Mouse (Mus musculus): ENCODE data around the gene Mamdc4. TPM values are rescaled to one million over a fixed set of nuclear protein-coding genes. Genes with fewer than 3 reads are reported as not detected.

Gene Mamdc4
- polyA plus RNA-seq, 1 experiment from 2014 or later = 5.0 TPM

- Histone ChIP-seq H3K27ac (ENCODE audit: low read depth, low read length) (no peak overlapping the region), H3K4me1 (replicated peaks; ENCODE audit: control insufficient read depth, insufficient read depth, low read length) (peaks cover 18% of the 10 kb centered on the region), H3K27me3 (ENCODE audit: control insufficient read depth, insufficient read depth, low read length) (peaks cover 58% of the 10 kb centered on the region), H3K36me3 (ENCODE audit: control insufficient read depth, insufficient read depth, low read length) (peaks cover 2% of the 10 kb centered on the region; the same call in 1 of the 2 replicates), H3K4me3 (ENCODE audit: low read depth, low read length) (no peak overlapping the region), H3K9ac (ENCODE audit: low read length) (no peak overlapping the region), H3K4me2 (ENCODE audit: low read depth, low read length, severe bottlenecking) (no peak overlapping the region), H3K9me3 (ENCODE audit: control insufficient read depth, low read length) (no peaks in the 10 kb centered on the region)
- WGBS = 53% methylated on average over 6 of the region's 6 CpGs
- DNase-seq (ENCODE audit: low spot score) (no peak), ATAC-seq (replicated peaks; ENCODE audit: low FRiP score) (no peak)
These were observed 6.0 kb upstream of the Mamdc4 start for GRCm38 (mm10) chr2:25580621-25581101.

- H3K4me1 ChIP-seq (replicated peaks; ENCODE audit: control insufficient read depth, insufficient read depth, low read length) = peaks cover 22% of the 10 kb centered on the region
- ATAC-seq (replicated peaks; ENCODE audit: low FRiP score) = no peak
- 5% methylated on average over 27 of the region's 27 CpGs for WGBS
- no peak overlapping the region for H3K9ac ChIP-seq (ENCODE audit: low read length)
- no peak overlapping the region for H3K4me3 ChIP-seq (ENCODE audit: low read depth, low read length)
- H3K9me3 ChIP-seq (ENCODE audit: control insufficient read depth, low read length) = no peaks in the 10 kb centered on the region
- H3K27ac ChIP-seq (ENCODE audit: low read depth, low read length) = no peak overlapping the region
- H3K4me2 ChIP-seq (ENCODE audit: low read depth, low read length, severe bottlenecking) = 0 out of 2 replicates have a peak overlapping the region, but pooled peaks have one; percentile 15
- no peak for DNase-seq (ENCODE audit: low spot score)
- H3K36me3 ChIP-seq (ENCODE audit: control insufficient read depth, insufficient read depth, low read length) = peaks cover 2% of the 10 kb centered on the region; the same call in 1 of the 2 replicates
- H3K27me3 ChIP-seq (ENCODE audit: control insufficient read depth, insufficient read depth, low read length) = peaks cover 58% of the 10 kb centered on the region
These were observed 5.3 kb upstream of the Mamdc4 start for GRCm38 (mm10) chr2:25579737-25580460.

GRCm38 (mm10) chr2:25578796-25579736, 4.4 kb upstream of the Mamdc4 start:
- H3K4me3 ChIP-seq (ENCODE audit: low read depth, low read length) = no peak overlapping the region
- peaks cover 2% of the 10 kb centered on the region; the same call in 1 of the 2 replicates for H3K36me3 ChIP-seq (ENCODE audit: control insufficient read depth, insufficient read depth, low read length)
- no peak overlapping the region for H3K27ac ChIP-seq (ENCODE audit: low read depth, low read length)
- H3K27me3 ChIP-seq (ENCODE audit: control insufficient read depth, insufficient read depth, low read length) = peaks cover 58% of the 10 kb centered on the region
- H3K4me1 ChIP-seq (replicated peaks; ENCODE audit: control insufficient read depth, insufficient read depth, low read length) = peaks cover 23% of the 10 kb centered on the region
- 0 out of 2 replicates have a peak overlapping the region, but pooled peaks have one; percentile 15 for H3K4me2 ChIP-seq (ENCODE audit: low read depth, low read length, severe bottlenecking)
- DNase-seq (ENCODE audit: low spot score) (peak; percentile 64), ATAC-seq (replicated peaks; ENCODE audit: low FRiP score) (no peak)
- WGBS = 6% methylated on average over 76 of the region's 77 CpGs
- no peaks in the 10 kb centered on the region for H3K9me3 ChIP-seq (ENCODE audit: control insufficient read depth, low read length)
- no peak overlapping the region for H3K9ac ChIP-seq (ENCODE audit: low read length)

GRCm38 (mm10) chr2:25577951-25578795, 3.5 kb upstream of the Mamdc4 start:
- no peaks in the 10 kb centered on the region for H3K9me3 ChIP-seq (ENCODE audit: control insufficient read depth, low read length)
- peak overlapping the region; percentile 19 for H3K4me3 ChIP-seq (ENCODE audit: low read depth, low read length)
- ATAC-seq (replicated peaks; ENCODE audit: low FRiP score) (no peak), DNase-seq (ENCODE audit: low spot score) (peak; percentile 75)
- no peak overlapping the region for H3K27ac ChIP-seq (ENCODE audit: low read depth, low read length)
- H3K36me3 ChIP-seq (ENCODE audit: control insufficient read depth, insufficient read depth, low read length) = no peaks in the 10 kb centered on the region
- H3K4me2 ChIP-seq (ENCODE audit: low read depth, low read length, severe bottlenecking) = peak overlapping the region; percentile 31
- 4% methylated on average over 75 of the region's 75 CpGs for WGBS
- H3K27me3 ChIP-seq (ENCODE audit: control insufficient read depth, insufficient read depth, low read length) = peaks cover 58% of the 10 kb centered on the region
- peak overlapping the region; percentile 23; the same call in 1 of the 2 replicates for H3K9ac ChIP-seq (ENCODE audit: low read length)
- H3K4me1 ChIP-seq (replicated peaks; ENCODE audit: control insufficient read depth, insufficient read depth, low read length) = peaks cover 28% of the 10 kb centered on the region

GRCm38 (mm10) chr2:25576965-25577891, 2.6 kb upstream of the Mamdc4 start:
- DNase-seq (ENCODE audit: low spot score) (peak; percentile 58), ATAC-seq (replicated peaks; ENCODE audit: low FRiP score) (no peak)
- 14% methylated on average over 92 of the region's 92 CpGs for WGBS
- no peaks in the 10 kb centered on the region for H3K9me3 ChIP-seq (ENCODE audit: control insufficient read depth, low read length)
- peaks cover 58% of the 10 kb centered on the region for H3K27me3 ChIP-seq (ENCODE audit: control insufficient read depth, insufficient read depth, low read length)
- H3K27ac ChIP-seq (ENCODE audit: low read depth, low read length) = no peak overlapping the region
- peaks cover 28% of the 10 kb centered on the region for H3K4me1 ChIP-seq (replicated peaks; ENCODE audit: control insufficient read depth, insufficient read depth, low read length)
- H3K4me2 ChIP-seq (ENCODE audit: low read depth, low read length, severe bottlenecking) = peak overlapping the region; percentile 31
- H3K4me3 ChIP-seq (ENCODE audit: low read depth, low read length) = peak overlapping the region; percentile 19
- peak overlapping the region; percentile 23; the same call in 1 of the 2 replicates for H3K9ac ChIP-seq (ENCODE audit: low read length)
- H3K36me3 ChIP-seq (ENCODE audit: control insufficient read depth, insufficient read depth, low read length) = no peaks in the 10 kb centered on the region

GRCm38 (mm10) chr2:25576028-25576850, 1.6 kb upstream of the Mamdc4 start:
- Histone ChIP-seq H3K27ac (ENCODE audit: low read depth, low read length) (no peak overlapping the region), H3K36me3 (ENCODE audit: control insufficient read depth, insufficient read depth, low read length) (no peaks in the 10 kb centered on the region), H3K27me3 (ENCODE audit: control insufficient read depth, insufficient read depth, low read length) (peaks cover 56% of the 10 kb centered on the region), H3K4me1 (replicated peaks; ENCODE audit: control insufficient read depth, insufficient read depth, low read length) (peaks cover 25% of the 10 kb centered on the region), H3K4me3 (ENCODE audit: low read depth, low read length) (no peak overlapping the region), H3K9ac (ENCODE audit: low read length) (peak overlapping the region; percentile 67; the same call in 1 of the 2 replicates), H3K9me3 (ENCODE audit: control insufficient read depth, low read length) (no peaks in the 10 kb centered on the region), H3K4me2 (ENCODE audit: low read depth, low read length, severe bottlenecking) (peak overlapping the region; percentile 83)
- WGBS = 70% methylated on average over 16 of the region's 16 CpGs
- ATAC-seq (replicated peaks; ENCODE audit: low FRiP score) (no peak), DNase-seq (ENCODE audit: low spot score) (no peak)
